Mouse (Mus musculus) right cerebral cortex, adult 2 months (tissue): Measurements from ENCODE around the gene Barx1.

ENCODE experiments used
- DNase-seq, 2 experiments: peaks; one replicate each; pipeline ENCODE4 v3.0.0; 2021 to 2022; ENCODE audit warnings: low spot score in 2 of 2

Gene Barx1

DNA sequence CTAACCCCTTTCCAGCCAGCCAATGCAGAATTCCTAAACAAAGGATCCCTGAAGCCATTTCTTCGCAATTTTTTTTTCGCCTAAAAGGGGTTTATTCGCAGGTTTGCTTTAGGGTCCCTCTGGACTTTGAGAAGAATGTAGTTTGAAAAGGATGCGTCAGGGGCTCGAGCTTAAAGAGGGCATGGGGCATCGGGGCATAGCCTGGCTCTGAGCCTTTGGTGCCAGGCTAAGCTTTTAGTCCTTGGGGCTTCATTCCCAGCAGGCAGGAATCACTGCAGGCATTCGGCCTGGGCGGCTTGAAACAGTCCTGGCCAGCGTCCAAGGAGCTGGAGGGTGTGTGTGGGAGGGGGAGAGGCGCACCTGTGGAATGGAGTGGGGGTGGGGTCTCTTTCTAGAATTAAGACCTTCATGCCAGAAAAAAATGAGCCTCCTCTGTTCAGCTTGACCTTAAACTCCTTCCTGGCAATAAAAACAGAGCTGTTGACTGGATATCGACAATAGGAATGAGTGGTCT is 2.5 kb upstream of the Barx1 start:
- DNase-seq = no peak

DNA sequence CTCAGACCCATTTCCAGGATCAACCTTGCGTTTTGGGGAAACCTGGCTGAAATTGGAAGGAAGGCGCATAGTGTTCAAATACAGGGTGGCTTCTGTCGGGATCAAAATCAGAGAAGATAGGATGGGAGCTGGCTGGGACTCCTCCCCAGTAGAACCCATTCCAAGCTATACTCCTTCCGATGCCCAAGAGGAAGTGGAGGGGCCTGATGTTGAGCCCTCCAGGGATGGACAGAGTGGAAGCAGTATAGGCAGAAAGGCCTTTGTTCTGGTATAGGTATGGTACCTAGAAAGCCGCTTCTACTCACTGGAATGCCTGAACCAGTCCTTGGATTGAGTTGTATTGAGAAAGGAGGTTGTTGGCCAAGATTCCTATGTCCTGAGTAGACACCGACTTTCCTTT is 2.1 kb upstream of the Barx1 start:
- no peak for DNase-seq

DNA sequence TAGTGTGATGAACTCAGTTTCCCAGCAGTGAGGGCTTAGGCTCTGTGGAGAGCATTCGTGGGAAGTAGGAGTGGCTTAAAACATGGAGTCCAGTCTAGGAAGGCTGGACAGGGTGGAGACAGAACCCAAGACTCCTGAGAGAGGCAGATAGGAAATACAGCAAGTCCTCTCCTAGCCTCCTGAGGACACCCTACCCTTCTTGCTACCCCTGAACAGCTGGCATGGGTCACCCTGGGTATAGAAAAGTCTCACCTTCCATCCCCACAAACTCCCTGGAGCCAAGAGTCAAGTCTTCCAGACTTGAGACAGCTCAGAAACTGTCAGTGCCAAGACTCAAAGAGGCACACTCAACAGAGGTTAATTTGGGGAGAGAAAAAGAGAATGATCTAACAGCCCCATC is 1.2 kb upstream of the Barx1 start:
- no peak for DNase-seq

DNA sequence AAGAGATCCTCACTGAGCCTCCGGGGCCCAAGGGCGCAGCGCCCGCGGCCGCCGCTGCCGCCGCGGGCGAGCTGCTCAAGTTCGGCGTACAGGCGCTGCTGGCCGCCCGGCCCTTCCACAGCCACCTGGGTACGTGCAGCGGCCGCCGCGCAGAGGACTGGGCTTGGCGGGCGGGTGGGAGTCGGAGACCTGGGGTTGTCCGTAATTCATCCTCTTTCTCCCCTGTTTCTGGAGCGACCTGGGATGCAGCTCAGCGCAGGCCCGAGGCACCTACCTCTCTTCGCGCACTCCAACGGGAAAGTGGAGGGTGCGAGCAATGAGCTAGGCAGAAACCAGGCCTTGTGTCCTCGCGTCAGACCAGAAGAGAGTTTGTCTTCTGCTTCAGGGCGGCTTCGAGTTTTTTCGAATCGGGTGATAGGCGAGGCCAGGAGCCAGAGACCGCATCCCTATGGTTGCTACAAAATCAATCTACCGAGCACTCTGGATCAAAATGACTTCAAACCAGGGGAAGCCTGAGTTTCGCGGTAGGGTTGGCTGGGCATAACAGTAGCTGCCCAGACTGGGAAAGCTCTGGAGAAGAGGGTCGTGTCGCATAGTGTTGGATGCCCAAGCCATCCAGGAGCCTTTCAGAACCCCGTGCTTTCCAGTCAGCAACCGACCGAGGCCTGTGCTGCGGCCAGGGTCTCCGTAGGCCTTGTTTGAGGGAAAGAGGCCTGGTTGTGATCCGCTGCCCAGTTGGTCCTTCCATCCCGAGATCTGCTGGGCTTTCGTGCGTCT is 601 bp downstream of the Barx1 start:
- no peak for DNase-seq

DNA sequence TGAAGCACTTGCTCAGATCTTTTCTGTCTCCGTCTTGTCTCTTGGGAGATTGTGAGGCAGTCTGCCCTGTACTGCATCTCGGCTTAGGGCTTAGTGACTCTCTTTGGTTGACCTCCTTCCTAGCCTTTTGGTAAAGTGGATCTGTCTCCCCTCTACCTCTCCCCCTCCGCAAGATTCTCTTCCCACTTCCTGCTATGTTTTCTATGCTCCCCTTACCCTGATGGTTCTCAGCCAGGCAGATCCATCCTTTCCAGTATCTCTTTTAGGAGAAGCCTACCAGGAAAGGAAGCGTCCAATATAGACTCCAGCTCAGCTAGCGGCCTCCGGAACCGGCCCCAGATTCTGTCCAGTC is 1.2 kb downstream of the Barx1 start:
- DNase-seq = no peak

DNA sequence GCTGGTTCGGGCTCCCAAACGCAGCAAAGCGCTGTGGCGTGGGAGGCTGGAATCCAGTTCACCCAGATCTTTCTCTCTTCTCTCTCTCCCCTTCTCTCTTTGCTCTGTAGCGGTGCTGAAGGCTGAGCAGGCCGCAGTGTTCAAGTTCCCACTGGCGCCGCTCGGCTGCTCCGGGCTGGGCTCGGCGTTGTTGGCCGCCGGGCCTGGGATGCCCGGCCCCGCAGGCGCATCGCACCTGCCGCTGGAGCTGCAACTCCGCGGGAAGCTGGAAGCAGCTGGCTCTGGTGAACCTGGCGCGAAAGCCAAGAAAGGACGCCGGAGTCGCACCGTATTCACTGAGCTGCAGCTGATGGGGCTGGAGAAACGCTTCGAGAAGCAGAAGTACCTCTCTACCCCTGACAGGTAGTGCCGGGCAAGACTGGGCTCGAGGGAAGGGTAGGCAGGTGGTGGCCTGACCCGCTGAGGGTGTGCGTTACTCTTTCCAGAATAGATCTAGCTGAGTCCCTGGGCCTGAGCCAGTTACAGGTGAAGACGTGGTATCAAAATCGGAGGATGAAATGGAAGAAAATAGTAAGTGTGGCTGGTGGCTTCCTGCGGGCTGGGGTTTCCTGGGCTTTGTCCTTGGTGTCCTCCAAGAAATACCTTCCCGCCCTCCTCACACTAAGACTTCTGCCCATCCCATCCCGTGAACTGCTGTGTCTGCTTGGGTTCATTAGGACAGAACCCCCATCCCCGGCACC is 2.3 kb downstream of the Barx1 start:
- no peak for DNase-seq

GRCm38 (mm10) chr13:48665656-48666597 is 3.1 kb downstream of the Barx1 start:
- DNase-seq = no peak

DNA sequence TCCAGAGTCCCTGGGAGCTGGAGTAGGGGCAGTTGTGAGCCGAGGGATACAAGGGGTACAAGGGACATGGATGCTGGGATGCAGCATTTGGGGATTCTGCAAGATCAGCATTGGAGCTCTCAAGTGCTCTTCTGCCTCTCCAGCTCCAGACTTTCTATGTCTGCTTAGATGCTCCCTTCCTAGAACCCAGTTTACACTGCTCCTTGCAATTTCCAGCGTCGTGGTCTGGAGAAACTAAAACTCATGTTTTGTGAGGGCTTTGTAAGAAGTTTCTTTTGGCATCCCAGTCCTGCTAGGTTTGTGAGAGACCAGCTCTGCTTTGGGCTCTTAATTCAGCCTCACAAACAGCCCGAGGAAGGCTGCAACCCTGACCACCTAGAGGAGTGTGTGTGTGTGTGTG is 4.7 kb downstream of the Barx1 start:
- no peak for DNase-seq

DNA sequence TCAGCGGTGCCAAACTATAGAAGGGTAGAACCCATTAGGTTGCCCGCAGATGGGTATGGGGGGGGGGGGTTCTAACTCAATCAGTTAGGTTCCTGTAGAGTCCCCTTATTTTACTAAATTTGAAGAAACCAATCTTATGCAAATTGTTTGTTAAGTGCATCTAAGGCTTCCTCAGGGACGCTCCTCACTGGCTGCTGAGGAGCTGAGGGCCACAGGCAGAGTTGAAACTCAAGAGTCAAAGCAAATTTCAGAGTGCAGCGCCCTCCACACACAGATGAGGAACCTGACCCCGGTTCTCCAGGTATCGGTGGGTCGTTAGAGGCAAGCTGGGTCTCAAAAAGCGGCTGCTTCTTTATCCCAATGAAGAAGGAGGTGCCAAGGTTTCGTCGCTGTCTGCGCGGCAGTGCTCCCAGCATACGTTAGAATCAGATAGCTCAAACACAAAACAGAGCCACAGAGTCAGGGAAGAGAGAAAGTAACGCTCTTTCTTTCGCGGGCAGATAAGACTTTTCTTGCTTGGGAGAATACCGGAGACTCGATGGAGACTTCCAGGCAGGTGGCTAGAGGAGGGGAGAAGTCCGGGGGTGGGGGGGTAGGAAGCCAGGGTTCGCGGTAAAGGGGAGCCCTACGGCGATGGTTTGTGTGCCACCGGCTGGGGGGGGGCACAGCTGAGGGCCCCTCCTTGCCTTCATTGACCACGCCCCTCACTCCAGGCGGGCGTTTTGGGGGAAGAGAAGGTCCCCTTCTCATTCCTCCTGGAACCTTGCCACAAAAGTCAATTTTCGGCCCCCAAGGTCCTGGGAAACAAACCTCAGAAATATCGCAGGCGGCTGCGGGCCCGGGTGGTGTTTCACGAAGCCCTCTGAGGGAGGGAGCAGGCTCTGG is 5.5 kb downstream of the Barx1 start:
- no peak for DNase-seq

- DNase-seq = no peak
Observed at GRCm38 (mm10) chr13:48668976-48669534, 6.3 kb downstream of the Barx1 start.

DNA sequence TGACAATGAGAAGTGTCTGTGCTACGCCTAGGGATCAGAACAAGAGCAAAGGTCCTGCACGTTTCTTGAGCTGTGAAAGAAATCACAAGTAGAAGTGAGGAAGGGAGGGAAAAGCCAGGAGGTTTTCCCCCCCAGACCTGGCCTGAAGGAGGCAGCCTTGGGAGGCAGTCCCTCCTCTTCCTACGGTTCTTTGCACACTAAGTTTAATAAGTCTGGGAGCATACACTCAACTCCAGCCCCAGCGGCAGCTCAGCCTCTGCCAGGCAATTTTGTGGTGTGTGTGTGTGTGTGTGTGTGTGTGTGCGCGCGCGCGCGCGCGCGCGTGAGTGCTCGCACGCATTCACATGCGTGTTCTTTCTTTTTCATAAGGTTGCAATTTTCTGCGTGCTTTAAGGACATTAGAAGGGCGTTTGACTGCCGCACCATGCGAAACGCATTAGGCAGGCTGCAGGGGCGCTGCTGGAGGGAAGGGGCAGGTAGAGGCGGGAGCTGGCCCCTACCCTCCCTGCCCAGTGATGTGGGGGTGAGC is 9.6 kb downstream of the Barx1 start:
- DNase-seq = no peak

DNA sequence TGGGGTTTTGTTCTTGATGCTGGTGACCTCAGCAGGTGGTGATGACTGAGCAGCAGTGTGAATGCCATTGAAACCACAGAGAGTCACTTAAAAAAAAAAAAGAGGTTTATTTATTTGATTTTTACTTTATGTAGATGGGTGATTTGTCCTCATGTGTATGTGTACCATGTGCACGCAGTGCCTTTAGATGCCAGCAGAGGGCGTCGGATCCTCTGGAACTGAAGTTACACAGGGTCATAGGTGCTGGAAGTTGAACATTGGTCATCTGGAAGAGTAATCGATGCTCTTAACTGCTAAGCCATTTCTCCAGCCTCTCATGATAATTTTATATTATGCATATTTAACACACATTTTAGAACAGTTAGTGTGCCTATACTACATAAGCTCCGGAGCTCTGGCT is 11.8 kb downstream of the Barx1 start:
- no peak for DNase-seq

DNA sequence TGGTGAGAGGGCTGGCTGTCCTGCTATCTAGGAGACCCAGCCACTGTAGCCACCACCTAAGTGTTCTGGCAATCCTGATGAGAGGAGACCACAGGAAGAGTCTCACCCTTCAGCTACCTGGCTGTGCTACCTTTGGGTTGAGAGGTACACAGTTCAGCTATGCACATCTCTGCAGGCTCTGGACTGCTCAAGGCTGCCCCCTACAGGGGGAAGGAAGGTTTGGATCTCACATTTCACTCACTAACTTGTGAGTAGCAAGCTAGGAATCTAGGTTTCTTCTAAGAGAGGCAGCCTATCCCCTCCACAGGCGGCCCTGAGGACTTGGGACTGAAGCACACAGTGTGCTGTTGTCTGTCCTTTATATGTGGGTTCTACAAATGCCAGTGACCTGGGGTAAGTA is 16.6 kb downstream of the Barx1 start:
- DNase-seq = no peak

GRCm38 (mm10) chr13:48686666-48687065 is 23.9 kb downstream of the Barx1 start:
- DNase-seq = no peak

- no peak for DNase-seq
Observed at GRCm38 (mm10) chr13:48691991-48692390, 29.2 kb downstream of the Barx1 start.

- DNase-seq = peak; percentile 60 to 71
Observed at GRCm38 (mm10) chr13:48694090-48695064, 31.6 kb downstream of the Barx1 start.

DNA sequence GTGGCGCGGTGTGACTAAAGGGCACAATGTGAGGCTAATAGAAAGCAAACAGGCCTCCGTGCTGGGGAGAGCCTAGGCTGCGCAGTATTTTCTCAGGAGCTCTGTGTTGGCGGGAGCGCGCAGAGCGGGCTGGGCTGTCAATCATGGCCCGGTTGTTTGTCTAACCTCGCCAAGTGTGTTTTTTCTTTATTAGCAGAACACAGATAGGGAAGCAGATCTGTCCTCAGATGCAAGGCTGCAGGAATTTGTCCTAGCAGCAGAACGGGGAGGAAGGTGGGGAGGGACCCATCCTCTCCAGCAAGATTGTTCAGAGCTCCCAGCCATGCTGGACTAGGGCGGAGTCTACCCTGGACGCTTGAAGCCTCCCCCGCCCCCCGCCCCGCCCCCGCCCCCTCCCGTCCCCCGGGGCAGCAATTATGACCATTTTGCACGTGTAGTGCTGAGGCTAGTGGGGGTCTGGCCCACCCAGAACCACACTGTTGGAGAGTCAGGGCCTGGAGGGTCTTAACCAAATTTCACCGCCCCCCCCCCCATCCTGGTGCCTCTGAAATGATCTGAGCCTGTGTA is 43.7 kb downstream of the Barx1 start:
- DNase-seq = no peak

- DNase-seq = no peak
Observed at GRCm38 (mm10) chr13:48712675-48713074, 49.9 kb downstream of the Barx1 start.

DNA sequence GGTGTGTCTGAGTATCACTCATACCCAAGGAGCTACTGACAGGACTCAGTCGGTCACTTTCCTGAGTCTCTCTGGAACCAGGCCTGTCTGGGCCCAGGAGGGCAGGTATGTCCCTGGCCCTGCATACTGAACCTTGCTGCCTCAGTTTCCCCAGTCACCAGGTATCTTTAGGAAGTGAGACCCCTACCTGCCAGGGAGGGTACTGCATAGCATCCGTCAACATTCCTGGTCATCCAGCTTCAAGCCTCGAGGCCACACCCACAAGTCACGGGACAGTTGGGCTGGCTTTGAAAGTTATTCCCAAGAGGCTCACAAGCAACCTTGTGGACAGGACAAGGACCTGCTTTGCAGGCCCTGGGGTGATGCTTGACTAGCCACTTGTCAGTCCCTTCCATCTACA is 53.3 kb downstream of the Barx1 start:
- no peak for DNase-seq
